Mouse (Mus musculus) liver, embryonic 13.5 days (tissue): ENCODE results near the gene 1700040F15Rik. TPM values are rescaled to one million over a fixed set of nuclear protein-coding genes. Genes with fewer than 3 reads are reported as not detected.
"Not testable (repeated sequence)": the region's sequence is repeated elsewhere in the genome, so short reads cannot be mapped to it uniquely, and the experiment has no call there.

Experiments used
- ATAC-seq: fragments of 200-750 bp; cut with Nextera tagmentation; 2 replicates; pipeline ENCODE4 v1.8.0; 2017; ENCODE audit warnings: low read depth, mild to moderate bottlenecking, moderate number of reproducible peaks, moderate library complexity
- DNase-seq: peaks from one replicate; pipeline ENCODE4 v3.0.0; 2022
- H3K27ac ChIP-seq: fragments of 300-500 bp; sonication (generic); 2 replicates; pipeline ENCODE4 v1.5.1; 2015; ENCODE audit warnings: moderate library complexity, mild to moderate bottlenecking, inconsistent platforms
- H3K27me3 ChIP-seq: fragments of 300-500 bp; sonication (generic); 2 replicates; pipeline ENCODE4 v1.6.1; 2015; ENCODE audit warnings: mild to moderate bottlenecking, inconsistent platforms
- H3K36me3 ChIP-seq: fragments of 300-500 bp; sonication (generic); 2 replicates; pipeline ENCODE4 v1.6.1; 2015; ENCODE audit warnings: mild to moderate bottlenecking, inconsistent platforms
- H3K4me1 ChIP-seq: fragments of 300-500 bp; sonication (generic); replicated peaks from 2 replicates; pipeline ENCODE4 v1.6.1; 2015; ENCODE audit warnings: inconsistent platforms
- H3K4me2 ChIP-seq: fragments of 300-500 bp; sonication (generic); 2 replicates; pipeline ENCODE4 v1.6.1; 2015; ENCODE audit warnings: inconsistent platforms, mild to moderate bottlenecking, moderate library complexity
- H3K4me3 ChIP-seq: fragments of 300-500 bp; sonication (generic); replicated peaks from 2 replicates; pipeline ENCODE4 v1.5.1; 2015; ENCODE audit warnings: mild to moderate bottlenecking, inconsistent platforms
- H3K9ac ChIP-seq: fragments of 300-500 bp; sonication (generic); 2 replicates; pipeline ENCODE4 v1.6.1; 2015; ENCODE audit warnings: mild to moderate bottlenecking, inconsistent platforms
- H3K9me3 ChIP-seq: fragments of 300-500 bp; sonication (generic); replicated peaks from 2 replicates; pipeline ENCODE4 v1.6.1; 2016; ENCODE audit warnings: inconsistent platforms
- WGBS: fragments of 180-500 bp; shearing (Covaris S2); methylation state at CpG from one replicate; pipeline ENCODE4 v1.1.7; 2015; ENCODE audit not compliant: insufficient replicate concordance; 5-methylcytosine and 5-hydroxymethylcytosine counted together
- polyA plus RNA-seq: library from polyadenylated mRNA; unstranded; fragments of >200 nt; fragmentation: Nextera tagmentation; extraction: Ambion mirVana; gene quantifications from 2 replicates; pipeline ENCODE4 v1.2.1, GENCODE M21; 2015

Gene 1700040F15Rik
- polyA plus RNA-seq, result not detected in 2 replicates

GRCm38 (mm10) chrY:61101947-61102346, at the start of gene 1700040F15Rik:
1700040F15Rik (plus strand) TSS chrY:61102247.
- ATAC-seq, H3K9ac ChIP-seq, DNase-seq, H3K36me3 ChIP-seq, H3K4me1 ChIP-seq, H3K4me2 ChIP-seq, H3K9me3 ChIP-seq, H3K27me3 ChIP-seq, H3K4me3 ChIP-seq, H3K27ac ChIP-seq: not testable (repeated sequence)
- WGBS, result no CpG with 5 or more reads among the region's 8 CpGs
